Mouse (Mus musculus) hindbrain, embryonic 16.5 days (tissue): ENCODE results near the gene Trub2. TPM values are rescaled to one million over a fixed set of nuclear protein-coding genes. Genes with fewer than 3 reads are reported as not detected.

Experiments
- ATAC-seq: fragments of 200-750 bp; cut with Nextera tagmentation; 2 replicates; pipeline ENCODE4 v1.8.0; 2017; ENCODE audit warnings: moderate TSS enrichment, moderate library complexity
- H3K27ac ChIP-seq: fragments of 300-500 bp; sonication (generic); 2 replicates; pipeline ENCODE4 v1.5.1; 2014; ENCODE audit warnings: low read depth, mild to moderate bottlenecking, control low read depth, low read length, moderate library complexity
- H3K27me3 ChIP-seq: fragments of 300-500 bp; sonication (generic); replicated peaks from 2 replicates; pipeline ENCODE4 v1.6.1; 2014; ENCODE audit warnings: low read length; ENCODE audit not compliant: control insufficient read depth, insufficient read depth
- H3K36me3 ChIP-seq: fragments of 300-500 bp; sonication (generic); 2 replicates; pipeline ENCODE4 v1.6.1; 2014; ENCODE audit warnings: mild to moderate bottlenecking, low read length, moderate library complexity, mixed read lengths; ENCODE audit not compliant: control insufficient read depth, insufficient read depth
- H3K4me1 ChIP-seq: fragments of 300-500 bp; sonication (generic); 2 replicates; pipeline ENCODE4 v1.6.1; 2014; ENCODE audit warnings: low read depth, low read length; ENCODE audit not compliant: control insufficient read depth, insufficient read depth
- H3K4me2 ChIP-seq: fragments of 300-500 bp; sonication (generic); 2 replicates; pipeline ENCODE4 v1.6.1; 2014; ENCODE audit warnings: mild to moderate bottlenecking, low read length, control low read depth, moderate library complexity
- H3K4me3 ChIP-seq: fragments of 300-500 bp; sonication (generic); 2 replicates; pipeline ENCODE4 v1.5.1; 2014; ENCODE audit warnings: mild to moderate bottlenecking, low read length, control low read depth, moderate library complexity
- H3K9ac ChIP-seq: fragments of 300-500 bp; sonication (generic); 2 replicates; pipeline ENCODE4 v1.6.1; 2014; ENCODE audit warnings: low read depth, mild to moderate bottlenecking, control low read depth, low read length, moderate library complexity
- H3K9me3 ChIP-seq: fragments of 300-500 bp; sonication (generic); 2 replicates; pipeline ENCODE4 v1.6.1; 2014; ENCODE audit warnings: mild to moderate bottlenecking, low read length, moderate library complexity; ENCODE audit not compliant: control insufficient read depth
- WGBS: fragments of 180-500 bp; shearing (Covaris S2); extraction: QIAGEN DNeasy Blood & Tissue Kit; methylation state at CpG from one replicate; pipeline ENCODE4 v1.1.7; 2014; 5-methylcytosine and 5-hydroxymethylcytosine counted together
- polyA plus RNA-seq: library from polyadenylated mRNA; unstranded; fragments of >200 nt; fragmentation: Nextera tagmentation; extraction: Ambion mirVana; gene quantifications from 2 replicates; pipeline ENCODE4 v1.2.1, GENCODE M21; 2015

The Trub2 gene
- polyA plus RNA-seq, 1 experiment from 2014 or later = 32.5 TPM

DNA sequence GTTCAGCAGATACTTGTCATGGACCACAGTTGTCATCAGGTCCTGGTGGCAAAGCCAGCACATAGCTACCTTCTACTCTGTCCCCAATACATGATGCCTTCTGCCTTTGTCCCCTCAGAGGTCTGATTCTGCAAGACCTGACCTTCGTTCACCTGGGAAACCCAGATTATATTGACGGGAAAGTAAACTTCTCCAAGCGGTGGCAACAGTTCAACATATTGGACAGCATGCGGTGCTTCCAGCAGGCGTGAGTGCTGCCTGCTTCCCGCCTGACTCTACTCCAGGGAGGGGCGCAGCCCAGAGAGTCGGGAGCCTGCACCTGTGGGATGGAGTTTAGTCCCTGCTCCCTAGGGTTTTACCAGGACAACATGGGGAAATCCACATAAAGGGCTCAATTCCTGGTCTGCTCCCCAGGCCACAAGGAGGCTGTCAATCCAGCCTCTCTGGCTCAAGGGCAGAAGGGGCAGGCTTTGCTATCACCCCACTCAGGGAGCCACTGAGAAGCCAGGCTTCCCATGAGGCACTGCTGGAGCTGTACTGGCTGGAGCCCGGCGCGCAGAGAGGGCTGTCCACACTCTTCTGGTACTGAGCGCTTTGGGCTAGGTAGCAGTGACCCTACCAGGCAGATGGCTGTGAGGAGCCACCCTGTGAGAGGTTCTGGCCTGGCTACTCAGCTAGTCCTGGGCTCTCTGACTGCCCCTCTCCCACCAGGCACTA is 50.9 kb downstream of the Trub2 start:
- WGBS = 86% methylated on average over 12 of the region's 12 CpGs
- H3K9me3 ChIP-seq = no peaks in the 10 kb centered on the region
- H3K27me3 ChIP-seq = no peaks in the 10 kb centered on the region
- H3K36me3 ChIP-seq = peaks cover 41% of the 10 kb centered on the region
- ATAC-seq = no peak
- no peak overlapping the region for H3K27ac ChIP-seq
- no peak overlapping the region for H3K9ac ChIP-seq
- H3K4me1 ChIP-seq = no peaks in the 10 kb centered on the region
- no peak overlapping the region for H3K4me2 ChIP-seq
- no peak overlapping the region for H3K4me3 ChIP-seq

DNA sequence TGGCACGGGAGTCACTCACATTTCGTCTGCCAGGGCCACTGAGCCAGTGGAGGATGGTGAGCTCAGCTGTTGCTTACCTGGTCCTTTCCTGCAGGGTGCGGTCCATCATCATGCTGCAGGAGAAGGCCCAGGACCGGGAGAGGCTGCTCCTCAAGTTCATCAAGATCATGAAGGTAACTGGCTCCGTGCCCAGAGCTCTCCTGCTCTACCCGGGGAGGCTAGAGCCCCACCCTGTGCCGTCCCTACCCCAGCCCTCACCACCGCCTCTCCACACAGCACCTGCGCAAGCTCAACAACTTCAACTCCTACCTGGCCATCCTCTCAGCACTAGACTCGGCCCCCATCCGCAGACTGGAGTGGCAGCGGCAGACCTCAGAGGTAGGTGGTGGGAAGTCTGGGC is 52.6 kb downstream of the Trub2 start:
- H3K27ac ChIP-seq = no peak overlapping the region
- no peak overlapping the region for H3K4me3 ChIP-seq
- WGBS = 95% methylated on average over 12 of the region's 12 CpGs
- peaks cover 44% of the 10 kb centered on the region for H3K36me3 ChIP-seq
- H3K9me3 ChIP-seq = no peaks in the 10 kb centered on the region
- ATAC-seq = no peak
- H3K27me3 ChIP-seq = no peaks in the 10 kb centered on the region
- no peak overlapping the region for H3K4me2 ChIP-seq
- H3K4me1 ChIP-seq = no peaks in the 10 kb centered on the region
- no peak overlapping the region for H3K9ac ChIP-seq

DNA sequence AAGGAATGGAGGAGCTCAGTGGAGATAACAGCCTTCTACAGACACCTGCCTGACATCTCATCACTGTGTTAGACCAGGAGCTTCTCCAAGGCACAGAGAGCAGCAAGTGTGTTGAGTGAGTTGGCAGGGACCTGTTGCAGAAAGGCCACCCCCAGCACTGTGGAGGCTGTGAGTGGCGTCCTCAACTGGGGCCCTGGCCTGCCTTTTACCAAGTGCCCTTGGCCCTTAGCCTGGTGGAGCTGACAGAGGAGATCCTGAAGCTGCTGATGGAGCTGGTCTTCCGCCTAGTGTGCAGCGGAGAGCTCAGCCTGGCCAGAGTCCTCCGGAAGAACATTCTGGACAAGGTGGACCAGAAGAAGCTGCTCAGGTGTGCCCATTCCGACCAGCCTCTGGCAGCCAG is 55.0 kb downstream of the Trub2 start:
- Histone ChIP-seq H3K4me3 (no peak overlapping the region), H3K9me3 (no peaks in the 10 kb centered on the region), H3K27ac (no peak overlapping the region), H3K4me2 (no peak overlapping the region), H3K9ac (no peak overlapping the region), H3K4me1 (no peaks in the 10 kb centered on the region), H3K36me3 (peaks cover 49% of the 10 kb centered on the region), H3K27me3 (no peaks in the 10 kb centered on the region)
- 100% methylated on average over 5 of the region's 5 CpGs for WGBS
- no peak for ATAC-seq

DNA sequence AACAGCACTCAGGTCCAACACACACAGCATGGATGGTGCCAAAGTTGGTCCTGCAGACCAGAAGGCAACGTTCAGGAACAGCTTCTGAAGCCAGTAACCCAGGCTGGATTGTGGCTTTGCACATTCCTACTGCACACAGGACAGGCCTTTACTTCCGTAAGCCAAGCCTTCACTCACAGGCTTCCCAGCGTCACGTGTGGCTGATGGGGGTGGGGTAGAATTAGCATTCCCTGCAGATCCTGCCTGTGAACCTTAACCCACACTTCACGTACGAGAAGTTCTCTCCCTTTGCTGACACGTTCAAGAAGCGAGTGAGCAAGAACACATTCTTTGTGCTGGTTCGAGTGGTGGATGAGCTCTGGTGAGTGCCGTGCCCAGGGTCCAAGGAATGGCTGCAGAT is 55.7 kb downstream of the Trub2 start:
- no peaks in the 10 kb centered on the region for H3K9me3 ChIP-seq
- H3K4me2 ChIP-seq = no peak overlapping the region
- no peak overlapping the region for H3K9ac ChIP-seq
- peaks cover 46% of the 10 kb centered on the region for H3K36me3 ChIP-seq
- ATAC-seq = no peak
- no peaks in the 10 kb centered on the region for H3K4me1 ChIP-seq
- no peak overlapping the region for H3K4me3 ChIP-seq
- 84% methylated on average over 10 of the region's 10 CpGs for WGBS
- no peaks in the 10 kb centered on the region for H3K27me3 ChIP-seq
- H3K27ac ChIP-seq = no peak overlapping the region

DNA sequence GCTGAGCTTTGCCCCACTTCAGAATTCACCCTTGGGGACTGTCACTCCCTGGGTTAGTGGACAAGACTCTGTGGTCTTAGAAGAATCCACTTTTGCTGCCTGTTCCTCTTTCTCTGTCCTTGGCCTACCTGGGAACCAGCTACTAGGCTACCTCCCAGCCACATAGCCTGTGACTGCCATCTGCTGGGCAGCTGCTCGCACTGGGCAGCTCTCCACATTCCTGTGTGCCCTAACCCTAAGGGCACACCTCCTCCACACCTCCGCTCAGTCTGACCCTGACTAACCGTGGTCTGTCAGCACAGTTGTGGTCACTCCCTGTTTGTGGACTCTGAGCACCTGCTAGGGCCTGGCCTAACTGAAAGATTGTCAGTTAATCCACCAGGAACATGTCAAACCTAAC is 56.8 kb downstream of the Trub2 start:
- no peak overlapping the region for H3K9ac ChIP-seq
- no peaks in the 10 kb centered on the region for H3K27me3 ChIP-seq
- H3K27ac ChIP-seq = no peak overlapping the region
- peaks cover 46% of the 10 kb centered on the region for H3K36me3 ChIP-seq
- H3K9me3 ChIP-seq = no peaks in the 10 kb centered on the region
- H3K4me1 ChIP-seq = no peaks in the 10 kb centered on the region
- H3K4me3 ChIP-seq = no peak overlapping the region
- no peak for ATAC-seq
- no peak overlapping the region for H3K4me2 ChIP-seq
- WGBS = 91% methylated on average over 3 of the region's 3 CpGs

DNA sequence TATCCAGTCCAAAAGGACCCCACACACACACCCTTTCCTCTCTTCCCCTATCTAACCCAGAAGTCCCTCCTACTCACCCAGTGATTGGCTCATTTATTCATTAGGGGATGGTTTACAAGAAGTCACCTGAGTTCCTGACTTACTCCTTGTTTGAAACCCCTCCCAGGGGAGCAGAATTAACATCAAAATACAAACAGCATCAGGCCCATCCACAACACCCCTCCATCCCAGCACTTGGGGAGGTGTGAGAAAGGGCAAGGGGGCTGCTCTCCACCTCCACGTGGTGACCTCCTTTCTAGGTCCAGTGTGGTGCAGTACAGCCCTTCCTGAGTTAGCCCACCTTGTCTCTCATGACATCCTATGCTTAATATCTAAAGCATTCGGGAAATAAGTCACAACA is 58.8 kb downstream of the Trub2 start:
- H3K27ac ChIP-seq = no peak overlapping the region
- ATAC-seq = no peak
- no peaks in the 10 kb centered on the region for H3K4me1 ChIP-seq
- H3K4me2 ChIP-seq = no peak overlapping the region
- peaks cover 41% of the 10 kb centered on the region for H3K36me3 ChIP-seq
- no peak overlapping the region for H3K4me3 ChIP-seq
- H3K27me3 ChIP-seq = no peaks in the 10 kb centered on the region
- no peak overlapping the region for H3K9ac ChIP-seq
- 59% methylated on average over 2 of the region's 2 CpGs for WGBS
- H3K9me3 ChIP-seq = no peaks in the 10 kb centered on the region

DNA sequence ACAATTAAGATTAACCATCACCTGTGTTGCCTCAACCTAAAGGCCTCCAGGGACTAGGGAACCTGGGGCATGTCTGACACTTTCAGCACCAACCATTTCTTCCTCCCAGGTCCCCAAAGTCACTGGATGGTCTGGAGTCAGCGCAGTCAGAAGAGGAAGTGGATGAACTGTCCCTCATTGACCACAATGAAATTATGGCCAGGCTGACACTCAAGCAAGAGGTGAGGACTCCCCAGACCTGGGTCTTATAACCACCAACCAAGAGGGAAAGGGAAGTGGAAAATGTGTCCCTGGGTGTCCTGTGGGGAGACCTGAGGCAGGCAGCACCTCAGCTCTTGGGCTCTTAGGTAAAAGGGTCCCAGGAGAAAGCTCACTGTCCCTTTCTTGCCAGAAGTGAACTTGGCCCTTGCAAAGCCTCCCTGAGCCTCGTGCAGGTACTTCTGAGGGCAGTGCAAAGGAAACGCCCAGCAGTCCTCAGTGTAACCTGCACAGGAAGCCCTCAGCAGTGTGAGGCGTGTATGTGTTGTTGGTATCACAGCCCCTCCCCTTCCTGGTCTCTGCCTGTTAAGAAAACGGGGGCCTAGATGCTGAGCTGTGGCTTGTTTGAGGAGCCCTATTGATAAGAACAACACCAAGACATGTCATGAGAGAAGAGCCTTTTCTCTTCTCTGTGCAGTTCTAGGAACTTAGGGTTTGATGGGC is 63.5 kb downstream of the Trub2 start:
- Histone ChIP-seq H3K27me3 (no peaks in the 10 kb centered on the region), H3K9me3 (no peaks in the 10 kb centered on the region), H3K4me3 (no peak overlapping the region), H3K36me3 (peaks cover 23% of the 10 kb centered on the region), H3K4me1 (no peaks in the 10 kb centered on the region), H3K4me2 (no peak overlapping the region), H3K27ac (no peak overlapping the region), H3K9ac (no peak overlapping the region)
- no peak for ATAC-seq
- WGBS = 90% methylated on average over 5 of the region's 5 CpGs

DNA sequence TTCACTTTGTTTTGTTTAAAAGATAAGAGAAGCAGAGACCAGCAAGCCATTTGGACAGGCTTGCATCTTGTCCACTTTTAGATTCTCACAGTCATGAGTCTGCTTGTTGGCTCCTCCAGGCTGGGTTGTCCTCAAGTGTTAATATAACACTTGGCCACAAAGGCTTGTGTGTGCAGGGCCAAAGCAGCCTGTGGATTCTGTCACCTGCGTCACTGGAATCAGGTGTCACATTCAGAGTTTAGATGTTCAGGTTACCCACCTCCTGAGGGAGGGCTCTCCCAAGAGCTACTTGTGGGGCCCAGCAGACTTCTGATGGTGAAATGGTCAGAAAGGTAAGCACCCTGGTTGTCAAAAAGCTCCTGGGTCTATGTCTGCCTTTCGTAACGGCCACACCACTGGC is 65.2 kb downstream of the Trub2 start:
- peaks cover 26% of the 10 kb centered on the region for H3K36me3 ChIP-seq
- H3K9ac ChIP-seq = no peak overlapping the region
- no peak overlapping the region for H3K27ac ChIP-seq
- no peak overlapping the region for H3K4me2 ChIP-seq
- no peaks in the 10 kb centered on the region for H3K4me1 ChIP-seq
- WGBS = 95% methylated on average over 3 of the region's 3 CpGs
- no peaks in the 10 kb centered on the region for H3K27me3 ChIP-seq
- no peaks in the 10 kb centered on the region for H3K9me3 ChIP-seq
- no peak for ATAC-seq
- no peak overlapping the region for H3K4me3 ChIP-seq

DNA sequence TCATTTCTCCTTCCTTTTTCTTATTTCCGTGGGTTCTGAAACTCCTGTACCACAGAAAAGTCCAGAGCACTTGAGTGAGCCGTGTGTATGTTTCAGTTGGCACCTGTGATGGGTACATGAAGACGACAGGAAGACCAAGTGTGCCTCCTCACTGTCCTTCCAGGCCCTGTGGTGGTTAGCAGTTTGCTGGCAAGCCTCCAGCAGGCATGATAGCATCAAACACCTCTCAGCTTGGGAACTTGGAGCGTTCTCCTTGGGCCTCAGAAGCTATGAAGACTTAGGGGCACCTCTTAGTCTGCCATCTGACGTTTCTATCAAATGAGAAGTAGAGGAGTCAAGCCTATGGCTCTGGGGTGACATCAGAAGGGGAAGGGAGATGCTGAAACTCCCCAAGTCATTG is 69.7 kb downstream of the Trub2 start:
- 90% methylated on average over 5 of the region's 5 CpGs for WGBS
- H3K27me3 ChIP-seq = no peaks in the 10 kb centered on the region
- peaks cover 8% of the 10 kb centered on the region; the same call in 1 of the 2 replicates for H3K36me3 ChIP-seq
- H3K4me2 ChIP-seq = no peak overlapping the region
- no peak overlapping the region for H3K9ac ChIP-seq
- no peak overlapping the region for H3K27ac ChIP-seq
- no peaks in the 10 kb centered on the region for H3K4me1 ChIP-seq
- H3K4me3 ChIP-seq = no peak overlapping the region
- no peak for ATAC-seq
- no peaks in the 10 kb centered on the region for H3K9me3 ChIP-seq
